Mouse (Mus musculus) spleen, adult 2 months (tissue): ENCODE results near the gene Npsr1.

Experiments used
- CTCF ChIP-seq: fragments of 200-500 bp; IDR thresholded peaks from 2 replicates; pipeline ENCODE4 v1.5.1; 2011; ENCODE audit warnings: mild to moderate bottlenecking, inconsistent platforms; ENCODE audit not compliant: insufficient read depth, insufficient read length, insufficient replicate concordance; ENCODE audit errors: extremely low read depth
- POLR2A ChIP-seq: fragments of 200-500 bp; IDR thresholded peaks from 2 replicates; pipeline ENCODE4 v1.6.1; 2011; ENCODE audit warnings: low read depth, low read length, inconsistent platforms

- TF ChIP-seq CTCF, result no peak
- TF ChIP-seq POLR2A, result no peak
These were observed 205.1 kb downstream of the Npsr1 start for GRCm38 (mm10) chr9:24302906-24303305.
